Mouse (Mus musculus) limb, embryonic 11.5 days (tissue): Measurements from ENCODE around the gene Gm38392. TPM values are rescaled to one million over a fixed set of nuclear protein-coding genes. Genes with fewer than 3 reads are reported as not detected.
A peak's percentile ranks its signal among the peaks of the same experiment; 100 is the strongest.

Experiments used
- ATAC-seq: fragments of 200-750 bp; cut with Nextera tagmentation; 2 replicates; pipeline ENCODE4 v1.8.0; 2017; ENCODE audit warnings: low read depth; ENCODE audit not compliant: insufficient number of reproducible peaks, low FRiP score, low TSS enrichment
- DNase-seq: peaks from one replicate; pipeline ENCODE4 v3.0.0-alpha.2; 2015; ENCODE audit warnings: low spot score
- H3K27ac ChIP-seq: fragments of 300-500 bp; sonication (generic); replicated peaks from 2 replicates; pipeline ENCODE4 v1.5.1; 2014; ENCODE audit warnings: low read depth, mild to moderate bottlenecking, low read length
- H3K27me3 ChIP-seq: fragments of 300-500 bp; sonication (generic); 2 replicates; pipeline ENCODE4 v1.6.1; 2014; ENCODE audit warnings: mild to moderate bottlenecking, low read length, mixed read lengths; ENCODE audit not compliant: control insufficient read depth, insufficient read depth
- H3K36me3 ChIP-seq: fragments of 300-500 bp; sonication (generic); 2 replicates; pipeline ENCODE4 v1.6.1; 2014; ENCODE audit warnings: mild to moderate bottlenecking, low read length, moderate library complexity, mixed read lengths; ENCODE audit not compliant: control insufficient read depth, insufficient read depth
- H3K4me1 ChIP-seq: fragments of 300-500 bp; sonication (generic); 2 replicates; pipeline ENCODE4 v1.6.1; 2014; ENCODE audit warnings: low read length, mixed read lengths; ENCODE audit not compliant: control insufficient read depth, insufficient read depth
- H3K4me2 ChIP-seq: fragments of 300-500 bp; sonication (generic); 2 replicates; pipeline ENCODE4 v1.6.1; 2014; ENCODE audit warnings: low read depth, mild to moderate bottlenecking, moderate library complexity; ENCODE audit not compliant: severe bottlenecking
- H3K4me3 ChIP-seq: fragments of 300-500 bp; sonication (generic); 2 replicates; pipeline ENCODE4 v1.5.1; 2014; ENCODE audit warnings: low read depth, low read length
- H3K9ac ChIP-seq: fragments of 300-500 bp; sonication (generic); 2 replicates; pipeline ENCODE4 v1.6.1; 2014; ENCODE audit warnings: mild to moderate bottlenecking, low read length
- H3K9me3 ChIP-seq: fragments of 300-500 bp; sonication (generic); 2 replicates; pipeline ENCODE4 v1.6.1; 2016; ENCODE audit warnings: low read length; ENCODE audit not compliant: control insufficient read depth
- WGBS: fragments of 180-500 bp; shearing (Covaris S2); extraction: QIAGEN DNeasy Blood & Tissue Kit; methylation state at CpG from one replicate; pipeline ENCODE4 v1.1.7; 2014; 5-methylcytosine and 5-hydroxymethylcytosine counted together
- microRNA-seq: library from miRNA; unstranded; fragments of <30 nt; microRNA quantifications from one replicate; pipeline ENCODE4, GENCODE M21; 2016
- polyA plus RNA-seq: library from polyadenylated mRNA; unstranded; fragments of >200 nt; fragmentation: Nextera tagmentation; extraction: Ambion mirVana; gene quantifications from 2 replicates; pipeline ENCODE4 v1.2.1, GENCODE M21; 2014

Gene Gm38392
- polyA plus RNA-seq, 1 experiment from 2014 or later: 0.59 TPM

GRCm38 (mm10) chr3:88200972-88201330, 86.1 kb downstream of the Gm38392 start:
- no peaks in the 10 kb centered on the region for H3K4me1 ChIP-seq
- no peak overlapping the region for H3K9ac ChIP-seq
- peak overlapping the region; percentile 15; the same call in 1 of the 2 replicates for H3K4me3 ChIP-seq
- no peak for DNase-seq
- H3K27me3 ChIP-seq: peaks cover 95% of the 10 kb centered on the region
- no peaks in the 10 kb centered on the region for H3K9me3 ChIP-seq
- H3K36me3 ChIP-seq: no peaks in the 10 kb centered on the region
- ATAC-seq: no peak
- under 1% methylated on average over 37 of the region's 37 CpGs for WGBS
- peak overlapping the region; percentile 28 for H3K4me2 ChIP-seq
- H3K27ac ChIP-seq: 0 out of 2 replicates have a peak overlapping the region, but pooled peaks have one; percentile 21

- Histone ChIP-seq H3K4me3 (peak overlapping the region; percentile 15; the same call in 1 of the 2 replicates), H3K4me2 (peak overlapping the region; percentile 28), H3K4me1 (no peaks in the 10 kb centered on the region), H3K36me3 (no peaks in the 10 kb centered on the region), H3K27ac (0 out of 2 replicates have a peak overlapping the region, but pooled peaks have one; percentile 21), H3K27me3 (peaks cover 95% of the 10 kb centered on the region), H3K9me3 (no peaks in the 10 kb centered on the region), H3K9ac (no peak overlapping the region)
- WGBS: under 1% methylated on average over 58 of the region's 61 CpGs
- DNase-seq (peak; percentile 63), ATAC-seq (no peak)
Observed at GRCm38 (mm10) chr3:88200161-88200971, 86.6 kb downstream of the Gm38392 start.

GRCm38 (mm10) chr3:88199541-88200110, 87.4 kb downstream of the Gm38392 start:
- WGBS: 27% methylated on average over 2 of the region's 2 CpGs
- no peak overlapping the region for H3K4me2 ChIP-seq
- H3K27ac ChIP-seq: no peak overlapping the region

GRCm38 (mm10) chr3:88198505-88199020, 88.4 kb downstream of the Gm38392 start:
- H3K4me1 ChIP-seq: no peaks in the 10 kb centered on the region
- DNase-seq: no peak
- no peaks in the 10 kb centered on the region for H3K9me3 ChIP-seq
- no peak for ATAC-seq
- H3K36me3 ChIP-seq: no peaks in the 10 kb centered on the region
- no peak overlapping the region for H3K9ac ChIP-seq
- no peak overlapping the region for H3K27ac ChIP-seq
- no peak overlapping the region for H3K4me2 ChIP-seq
- H3K27me3 ChIP-seq: peaks cover 81% of the 10 kb centered on the region
- H3K4me3 ChIP-seq: no peak overlapping the region
- WGBS: 3% methylated on average over 9 of the region's 9 CpGs

More at GRCm38 (mm10) chr3:88199541-88200110, 87.4 kb downstream of the Gm38392 start:
- ATAC-seq: no peak
- no peak overlapping the region for H3K9ac ChIP-seq
- no peaks in the 10 kb centered on the region for H3K4me1 ChIP-seq
- no peak overlapping the region for H3K4me3 ChIP-seq
- peaks cover 89% of the 10 kb centered on the region for H3K27me3 ChIP-seq
- H3K9me3 ChIP-seq: no peaks in the 10 kb centered on the region
- no peak for DNase-seq
- H3K36me3 ChIP-seq: no peaks in the 10 kb centered on the region

GRCm38 (mm10) chr3:88197741-88198504, 89.1 kb downstream of the Gm38392 start:
- no peak overlapping the region for H3K9ac ChIP-seq
- peaks cover 75% of the 10 kb centered on the region for H3K27me3 ChIP-seq
- WGBS: 7% methylated on average over 10 of the region's 10 CpGs
- ATAC-seq: no peak
- H3K4me2 ChIP-seq: no peak overlapping the region
- no peaks in the 10 kb centered on the region for H3K4me1 ChIP-seq
- no peak for DNase-seq
- H3K27ac ChIP-seq: no peak overlapping the region
- H3K9me3 ChIP-seq: no peaks in the 10 kb centered on the region
- no peaks in the 10 kb centered on the region for H3K36me3 ChIP-seq
- H3K4me3 ChIP-seq: no peak overlapping the region

Small RNA genes lying within 50 kb of the gene (microRNA-seq; reads per million reads assigned to microRNA genes)
- gene Gm25641 (not detected), gene Mir3093 (not detected), gene Mir9-1 (not detected)

Other genes starting within 250 kb of the Gm38392 start
- gene Gpatch4, start 244.1 kb downstream of the Gm38392 start, polyA plus RNA-seq: 36.9 and 44.1 TPM in 2 replicates
- gene Naxe, start 228.7 kb downstream of the Gm38392 start, polyA plus RNA-seq: 171 and 172 TPM in 2 replicates
- gene Ttc24, start 208.9 kb downstream of the Gm38392 start, polyA plus RNA-seq: not detected in 2 replicates
- 16.0 and 19.6 TPM in 2 replicates for gene Iqgap3, start 205.2 kb downstream of the Gm38392 start, polyA plus RNA-seq
- 12.6 and 14.3 TPM in 2 replicates for gene Mef2d, start 144.8 kb downstream of the Gm38392 start, polyA plus RNA-seq
- 0.11 and 0.60 TPM in 2 replicates for gene Rhbg, start 32.5 kb downstream of the Gm38392 start, polyA plus RNA-seq
- 11.9 TPM in 2 replicates for gene Tsacc, start 9.8 kb upstream of the Gm38392 start, polyA plus RNA-seq
- gene Cct3, start 9.9 kb upstream of the Gm38392 start, polyA plus RNA-seq: 764 and 785 TPM in 2 replicates
- gene Glmp, start 37.8 kb upstream of the Gm38392 start, polyA plus RNA-seq: 90.5 and 100 TPM in 2 replicates
- 1.8 and 3.3 TPM in 2 replicates for gene Tmem79, start 48.9 kb upstream of the Gm38392 start, polyA plus RNA-seq
- 44.9 and 49.0 TPM in 2 replicates for gene Smg5, start 49.0 kb upstream of the Gm38392 start, polyA plus RNA-seq
- gene Paqr6, start 77.4 kb upstream of the Gm38392 start, polyA plus RNA-seq: 1.1 and 1.8 TPM in 2 replicates
- not detected in 2 replicates for gene Bglap3, start 85.5 kb upstream of the Gm38392 start, polyA plus RNA-seq
- gene Bglap2, start 91.5 kb upstream of the Gm38392 start, polyA plus RNA-seq: not detected in 2 replicates
- gene Bglap, start 97.3 kb upstream of the Gm38392 start, polyA plus RNA-seq: not detected in 2 replicates
- 174 and 185 TPM in 2 replicates for gene Pmf1, start 123.1 kb upstream of the Gm38392 start, polyA plus RNA-seq
- gene Slc25a44, start 137.9 kb upstream of the Gm38392 start, polyA plus RNA-seq: 17.7 and 18.9 TPM in 2 replicates
- gene Sema4a, start 174.0 kb upstream of the Gm38392 start, polyA plus RNA-seq: 5.4 and 5.7 TPM in 2 replicates
- 20.3 and 20.4 TPM in 2 replicates for gene Lmna, start 222.7 kb upstream of the Gm38392 start, polyA plus RNA-seq
- 42.6 and 43.5 TPM in 2 replicates for gene Mex3a, start 245.2 kb upstream of the Gm38392 start, polyA plus RNA-seq